Mouse (Mus musculus) layer of hippocampus, postnatal 14 days (tissue): ENCODE data around the gene Nlrc5. TPM values are rescaled to one million over a fixed set of nuclear protein-coding genes. Genes with fewer than 3 reads are reported as not detected.
A peak's percentile ranks its signal among the peaks of the same experiment; 100 is the strongest.
"Not testable (repeated sequence)": the region's sequence is repeated elsewhere in the genome, so short reads cannot be mapped to it uniquely, and the experiment has no call there.

ENCODE experiments used
- DNase-seq, 2 experiments: peaks; one replicate each; pipeline ENCODE4 v3.0.0; 2021 to 2022; ENCODE audit warnings: low spot score in 2 of 2, mixed read lengths in 1 of 2
- long read RNA-seq, 2 experiments: library from polyadenylated mRNA; stranded (forward); transcript quantifications; one replicate each; pipeline ENCODE4 v2.0.0; 2021
- total RNA-seq, 2 experiments: library from RNA; stranded (reverse); gene quantifications; 2 replicates each; pipeline ENCODE4 v1.2.3; 2021

Nlrc5 gene
- under 1 TPM; 0.35 to 0.45 TPM for total RNA-seq
- long read RNA-seq, experiment 1, partial matches to known transcripts, result 0 of 1 reads
- long read RNA-seq, experiment 1, other reads (novel, unspliced or antisense), result 1 of 1 reads
- long read RNA-seq, experiment 2, result 0 reads

- peak; percentile 10 to 24 for DNase-seq
These were observed at the start of gene Nlrc5 for GRCm38 (mm10) chr8:94433981-94434466. Gene Nlrc5 (plus strand): TSS chr8:94434356.

GRCm38 (mm10) chr8:94385506-94386213 is 48.5 kb upstream of the Nlrc5 start:
- no peak for DNase-seq

- peak; percentile 98 to 99 for DNase-seq
These were observed 47.7 kb upstream of the Nlrc5 start, which contains the start of gene Herpud1 for GRCm38 (mm10) chr8:94386214-94387026. Gene Herpud1 (plus strand): TSS chr8:94386438.

GRCm38 (mm10) chr8:94387027-94387684 is 47.0 kb upstream of the Nlrc5 start:
- peak; percentile 59 to 77 for DNase-seq

- no peak for DNase-seq
These were observed 46.4 kb upstream of the Nlrc5 start for GRCm38 (mm10) chr8:94387785-94388184.

GRCm38 (mm10) chr8:94389531-94389930 is 44.6 kb upstream of the Nlrc5 start:
- DNase-seq, result no peak

GRCm38 (mm10) chr8:94390429-94390828 is 43.7 kb upstream of the Nlrc5 start:
- DNase-seq, result no peak

GRCm38 (mm10) chr8:94390910-94391309 is 43.2 kb upstream of the Nlrc5 start:
- DNase-seq, result no peak

GRCm38 (mm10) chr8:94392147-94392546 is 42.0 kb upstream of the Nlrc5 start:
- DNase-seq, result peak; percentile 19 to 30

- no peak for DNase-seq
These were observed 41.5 kb upstream of the Nlrc5 start for GRCm38 (mm10) chr8:94392648-94393047.

GRCm38 (mm10) chr8:94395851-94396540 is 38.2 kb upstream of the Nlrc5 start:
- no peak for DNase-seq

- peak; percentile 34 to 43 for DNase-seq
These were observed 37.0 kb upstream of the Nlrc5 start for GRCm38 (mm10) chr8:94396964-94397657.

- DNase-seq, result no peak
These were observed 35.6 kb upstream of the Nlrc5 start for GRCm38 (mm10) chr8:94398587-94398986.

GRCm38 (mm10) chr8:94399361-94399953 is 34.7 kb upstream of the Nlrc5 start:
- no peak for DNase-seq

- not testable (repeated sequence) for DNase-seq
These were observed 34.2 kb upstream of the Nlrc5 start for GRCm38 (mm10) chr8:94399957-94400356.

GRCm38 (mm10) chr8:94408443-94409080 is 25.6 kb upstream of the Nlrc5 start:
- no peak for DNase-seq

- no peak for DNase-seq
These were observed 24.6 kb upstream of the Nlrc5 start for GRCm38 (mm10) chr8:94409523-94409922.

GRCm38 (mm10) chr8:94412518-94412917 is 21.6 kb upstream of the Nlrc5 start:
- DNase-seq, result no peak

GRCm38 (mm10) chr8:94413509-94413908 is 20.6 kb upstream of the Nlrc5 start:
- DNase-seq, result no peak
